Mouse (Mus musculus): Measurements from ENCODE around the gene Nms. TPM values are rescaled to one million over a fixed set of nuclear protein-coding genes. Genes with fewer than 3 reads are reported as not detected.

The Nms gene
- total and polyA plus RNA-seq, 2 experiments from 2014 or later, result not detected

GRCm38 (mm10) chr1:38992365-38992764 lies 53.4 kb downstream of the Nms start:
- H3K27me3 ChIP-seq (ENCODE audit: control insufficient read depth, insufficient read depth, low read length), result no peaks in the 10 kb centered on the region
- H3K27ac ChIP-seq (ENCODE audit: low read depth), result peak overlapping the region; percentile 20; the same call in 1 of the 2 replicates
- H3K9me3 ChIP-seq (replicated peaks; ENCODE audit: control insufficient read depth, low read length), result no peaks in the 10 kb centered on the region
- DNase-seq (ENCODE audit: low spot score) (no peak), ATAC-seq (ENCODE audit: insufficient read depth, low read depth) (no peak)
- 58% methylated on average over 3 of the region's 3 CpGs for WGBS
- H3K4me1 ChIP-seq (ENCODE audit: control insufficient read depth, insufficient read depth), result peaks cover 10% of the 10 kb centered on the region
- H3K36me3 ChIP-seq (replicated peaks; ENCODE audit: control insufficient read depth, insufficient read depth, low read length), result peaks cover 47% of the 10 kb centered on the region
- no peak overlapping the region for H3K9ac ChIP-seq (replicated peaks; ENCODE audit: low read depth, low read length)
- H3K4me2 ChIP-seq (ENCODE audit: low read depth, low read length), result no peak overlapping the region
- no peak overlapping the region for H3K4me3 ChIP-seq (ENCODE audit: low read depth, low read length)
- TF ChIP-seq CTCF (IDR thresholded peaks at IDR 0.05; ENCODE audit: low read depth) (no peak), EP300 (IDR thresholded peaks at IDR 0.05; ENCODE audit: low read depth) (no peak)

Other genes starting within 250 kb of the Nms start
- 0.42 and 1.7 TPM in 2 replicates for gene Lonrf2, start 102.4 kb upstream of the Nms start, total RNA-seq (2014; rRNA removed; ENCODE audit: low replicate concordance)
- gene Lonrf2, start 102.4 kb upstream of the Nms start, polyA plus RNA-seq (2015; fragmentation: Nextera tagmentation; extraction: Ambion mirVana), result 0.33 and 0.41 TPM in 2 replicates
- 0.04 TPM in 1 of 2 replicates, not detected in the other for gene Chst10, start 41.0 kb upstream of the Nms start, total RNA-seq (2014; rRNA removed; ENCODE audit: low replicate concordance)
- gene Chst10, start 41.0 kb upstream of the Nms start, polyA plus RNA-seq (2015; fragmentation: Nextera tagmentation; extraction: Ambion mirVana), result 0.54 and 0.55 TPM in 2 replicates
- gene Pdcl3, start 46.5 kb downstream of the Nms start, total RNA-seq (2014; rRNA removed; ENCODE audit: low replicate concordance), result 45.9 and 47.1 TPM in 2 replicates
- gene Pdcl3, start 46.5 kb downstream of the Nms start, polyA plus RNA-seq (2015; fragmentation: Nextera tagmentation; extraction: Ambion mirVana), result 155 and 186 TPM in 2 replicates